Comparison of ENCODE assay signal across 13 mouse cellular contexts in genomic region chr4:138574800-138575606, GRCm38 (mm10).
DNase-seq lines count a peak whose midpoint lies in the region; ATAC-seq and TF ChIP-seq lines count a peak whose summit lies in the region.
"Had no signal": no experiment of that assay in that cellular context is flagged by ENCODE, and none has a peak within 500 bp of the region (broad histone marks: within the 10 kb centered on the region; RNA-seq: fewer than 3 reads in every experiment).

No protein-coding gene starts in this region.

- no peaks in the 10 kb centered on the region for H3K27me3 ChIP-seq in embryonic facial prominence, embryonic 14.5 days (replicated peaks; ENCODE audit: control insufficient read depth, insufficient read depth, low read length)
- H3K27me3 ChIP-seq in embryonic facial prominence, embryonic 10.5 days (replicated peaks; ENCODE audit: low read depth, poor library complexity, severe bottlenecking), result no peaks in the 10 kb centered on the region
- no peaks in the 10 kb centered on the region for H3K27me3 ChIP-seq in hindbrain, embryonic 13.5 days
- no peaks in the 10 kb centered on the region for H3K27me3 ChIP-seq in kidney, postnatal 0 days (ENCODE audit: insufficient read depth, low read length)
- H3K27me3 ChIP-seq: embryonic facial prominence, embryonic 12.5 days; limb, embryonic 15.5 days had no signal

- H3K4me1 ChIP-seq in embryonic facial prominence, embryonic 14.5 days (ENCODE audit: control insufficient read depth, insufficient read depth, low read length), result no peaks in the 10 kb centered on the region
- peaks cover 36% of the 10 kb centered on the region for H3K4me1 ChIP-seq in embryonic facial prominence, embryonic 10.5 days
- H3K4me1 ChIP-seq in hindbrain, embryonic 13.5 days (replicated peaks), result peaks cover 17% of the 10 kb centered on the region
- H3K4me1 ChIP-seq in kidney, postnatal 0 days (replicated peaks; ENCODE audit: insufficient read depth, low read length), result peaks cover 17% of the 10 kb centered on the region; the same call in 1 of the 2 replicates
- H3K4me1 ChIP-seq: embryonic facial prominence, embryonic 12.5 days; limb, embryonic 15.5 days had no signal

- no peak overlapping the region for H3K4me3 ChIP-seq in embryonic facial prominence, embryonic 14.5 days (ENCODE audit: low read depth, low read length)
- no peak overlapping the region for H3K4me3 ChIP-seq in embryonic facial prominence, embryonic 10.5 days
- no peak overlapping the region for H3K4me3 ChIP-seq in hindbrain, embryonic 13.5 days
- no peak overlapping the region for H3K4me3 ChIP-seq in kidney, postnatal 0 days (replicated peaks; ENCODE audit: low read depth, low read length)
- H3K4me3 ChIP-seq: embryonic facial prominence, embryonic 12.5 days; limb, embryonic 15.5 days had no signal

- ATAC-seq in embryonic facial prominence, embryonic 14.5 days (ENCODE audit: low read depth), result no peak; the same call in 1 of the 2 replicates
- peak; percentile 46 for ATAC-seq in hindbrain, embryonic 13.5 days (ENCODE audit: low FRiP score)
- ATAC-seq in kidney, postnatal 0 days (replicated peaks; ENCODE audit: low FRiP score, low read depth), result peak; percentile 75

- H3K9ac ChIP-seq in embryonic facial prominence, embryonic 14.5 days (ENCODE audit: low read depth, low read length), result no peak overlapping the region
- H3K9ac ChIP-seq in hindbrain, embryonic 13.5 days, result no peak overlapping the region
- no peak overlapping the region for H3K9ac ChIP-seq in kidney, postnatal 0 days (ENCODE audit: low read depth, low read length)
- H3K9ac ChIP-seq: embryonic facial prominence, embryonic 12.5 days; limb, embryonic 15.5 days had no signal

- peak; percentile 9 for DNase-seq in embryonic facial prominence, embryonic 14.5 days (ENCODE audit: low spot score)
- DNase-seq in embryonic facial prominence, embryonic 10.5 days (ENCODE audit: low spot score), result no peak
- peak; percentile 18 for DNase-seq in A20 (ENCODE audit: low read depth, low spot score)
- DNase-seq in kidney, postnatal 0 days (ENCODE audit: low spot score), result peak; percentile 65
- DNase-seq in yolk sac, embryonic 10.5 days (ENCODE audit: low spot score), result no peak
- DNase-seq in urinary bladder, adult 18-20 months (ENCODE audit: low spot score in 2 of 2), result no peak
- DNase-seq in urinary bladder, postnatal 4 days (ENCODE audit: low spot score in 2 of 2), result no peak
- DNase-seq: adrenal gland, adult 2 months; B cell, adult 2 months; cerebellum, adult 11 months had no signal

- 70% methylated on average over 12 of the region's 13 CpGs for whole genome bisulfite sequencing in embryonic facial prominence, embryonic 14.5 days
- WGBS in embryonic facial prominence, embryonic 10.5 days, result 78% methylated on average over 13 of the region's 13 CpGs
- 47% methylated on average over 13 of the region's 13 CpGs for WGBS in hindbrain, embryonic 13.5 days
- WGBS in kidney, postnatal 0 days, result 38% methylated on average over 13 of the region's 13 CpGs

- no peaks in the 10 kb centered on the region for H3K9me3 ChIP-seq in embryonic facial prominence, embryonic 14.5 days (ENCODE audit: control insufficient read depth, low read length)
- no peaks in the 10 kb centered on the region for H3K9me3 ChIP-seq in embryonic facial prominence, embryonic 10.5 days
- no peaks in the 10 kb centered on the region for H3K9me3 ChIP-seq in hindbrain, embryonic 13.5 days
- no peaks in the 10 kb centered on the region for H3K9me3 ChIP-seq in kidney, postnatal 0 days (replicated peaks; ENCODE audit: low read length)
- H3K9me3 ChIP-seq: embryonic facial prominence, embryonic 12.5 days; limb, embryonic 15.5 days had no signal

- TF ChIP-seq CTCF in kidney, postnatal 0 days (IDR thresholded peaks at IDR 0.05; ENCODE audit: low read depth), result no peak

- H3K36me3 ChIP-seq in embryonic facial prominence, embryonic 14.5 days (ENCODE audit: control insufficient read depth, insufficient read depth, low read length), result no peaks in the 10 kb centered on the region
- no peaks in the 10 kb centered on the region for H3K36me3 ChIP-seq in embryonic facial prominence, embryonic 10.5 days (replicated peaks)
- H3K36me3 ChIP-seq in hindbrain, embryonic 13.5 days, result no peaks in the 10 kb centered on the region
- no peaks in the 10 kb centered on the region for H3K36me3 ChIP-seq in kidney, postnatal 0 days (ENCODE audit: insufficient read depth, low read length)
- H3K36me3 ChIP-seq: embryonic facial prominence, embryonic 12.5 days; limb, embryonic 15.5 days had no signal

- no peak overlapping the region for H3K4me2 ChIP-seq in embryonic facial prominence, embryonic 14.5 days (ENCODE audit: low read depth, low read length)
- no peak overlapping the region for H3K4me2 ChIP-seq in hindbrain, embryonic 13.5 days
- no peak overlapping the region for H3K4me2 ChIP-seq in kidney, postnatal 0 days (ENCODE audit: low read length)
- H3K4me2 ChIP-seq: embryonic facial prominence, embryonic 12.5 days; limb, embryonic 15.5 days had no signal

- H3K27ac ChIP-seq in embryonic facial prominence, embryonic 14.5 days (replicated peaks; ENCODE audit: low read depth, low read length), result no peak overlapping the region
- H3K27ac ChIP-seq in embryonic facial prominence, embryonic 10.5 days (replicated peaks), result no peak overlapping the region
- peak overlapping the region; percentile 55 for H3K27ac ChIP-seq in hindbrain, embryonic 13.5 days
- H3K27ac ChIP-seq in kidney, postnatal 0 days, result peak overlapping the region; percentile 60
- H3K27ac ChIP-seq: embryonic facial prominence, embryonic 12.5 days; limb, embryonic 15.5 days had no signal

Comparison
In these comparisons a context has a peak if more than half of its experiments do, and no peak if none do; other contexts are left out.
1. DNase-seq: peak in embryonic facial prominence, embryonic 14.5 days (single experiment), A20 (single experiment) and kidney, postnatal 0 days (single experiment); none in embryonic facial prominence, embryonic 10.5 days (single experiment), yolk sac, embryonic 10.5 days (single experiment), urinary bladder, adult 18-20 months (0 of 2) and urinary bladder, postnatal 4 days (0 of 2).
2. H3K27ac ChIP-seq: peak in hindbrain, embryonic 13.5 days (single experiment) and kidney, postnatal 0 days (single experiment); none in embryonic facial prominence, embryonic 14.5 days (single experiment) and embryonic facial prominence, embryonic 10.5 days (single experiment).